Mouse (Mus musculus) hindbrain, embryonic 14.5 days (tissue): ENCODE results near the gene Gm28042. TPM values are rescaled to one million over a fixed set of nuclear protein-coding genes. Genes with fewer than 3 reads are reported as not detected.
A peak's percentile ranks its signal among the peaks of the same experiment; 100 is the strongest.

Source experiments
- ATAC-seq: fragments of 200-750 bp; cut with Nextera tagmentation; 2 replicates; pipeline ENCODE4 v1.8.0; 2017; ENCODE audit warnings: moderate number of reproducible peaks, mild to moderate bottlenecking, moderate TSS enrichment, moderate library complexity; ENCODE audit not compliant: low FRiP score
- DNase-seq: peaks from one replicate; pipeline ENCODE4 v3.0.0-alpha.2; 2015; ENCODE audit warnings: low spot score
- H3K27ac ChIP-seq: fragments of 300-500 bp; sonication (generic); 2 replicates; pipeline ENCODE4 v1.5.1; 2014; ENCODE audit warnings: mild to moderate bottlenecking, moderate library complexity
- H3K27me3 ChIP-seq: fragments of 300-500 bp; sonication (generic); 2 replicates; pipeline ENCODE4 v1.6.1; 2014; ENCODE audit warnings: mild to moderate bottlenecking, low read length, mixed read lengths; ENCODE audit not compliant: control insufficient read depth, insufficient read depth
- H3K36me3 ChIP-seq: fragments of 300-500 bp; sonication (generic); replicated peaks from 2 replicates; pipeline ENCODE4 v1.6.1; 2014; ENCODE audit not compliant: control insufficient read depth, insufficient read depth
- H3K4me1 ChIP-seq: fragments of 300-500 bp; sonication (generic); replicated peaks from 2 replicates; pipeline ENCODE4 v1.6.1; 2014; ENCODE audit warnings: antibody characterized with exemption, low read length, mixed read lengths; ENCODE audit not compliant: control insufficient read depth, insufficient read depth
- H3K4me2 ChIP-seq: fragments of 300-500 bp; sonication (generic); replicated peaks from 2 replicates; pipeline ENCODE4 v1.6.1; 2014; ENCODE audit warnings: mild to moderate bottlenecking, moderate library complexity
- H3K4me3 ChIP-seq: fragments of 300-500 bp; sonication (generic); replicated peaks from 2 replicates; pipeline ENCODE4 v1.5.1; 2014; ENCODE audit warnings: mild to moderate bottlenecking, low read length
- H3K9ac ChIP-seq: fragments of 300-500 bp; sonication (generic); 2 replicates; pipeline ENCODE4 v1.6.1; 2014
- H3K9me3 ChIP-seq: fragments of 300-500 bp; sonication (generic); 2 replicates; pipeline ENCODE4 v1.6.1; 2016; ENCODE audit warnings: low read length; ENCODE audit not compliant: control insufficient read depth
- WGBS: fragments of 180-500 bp; shearing (Covaris S2); extraction: QIAGEN DNeasy Blood & Tissue Kit; methylation state at CpG from one replicate; pipeline ENCODE4 v1.1.7; 2014; 5-methylcytosine and 5-hydroxymethylcytosine counted together
- polyA plus RNA-seq: library from polyadenylated mRNA; unstranded; fragments of >200 nt; fragmentation: Nextera tagmentation; extraction: Ambion mirVana; gene quantifications from 2 replicates; pipeline ENCODE4 v1.2.1, GENCODE M21; 2014

Gene Gm28042
- polyA plus RNA-seq, 1 experiment from 2014 or later: 4.0 TPM

GRCm38 (mm10) chr2:120064639-120065038, 37.3 kb downstream of the Gm28042 start:
- Histone ChIP-seq H3K4me2 (no peak overlapping the region), H3K9ac (no peak overlapping the region), H3K27me3 (no peaks in the 10 kb centered on the region), H3K36me3 (no peaks in the 10 kb centered on the region), H3K4me1 (no peaks in the 10 kb centered on the region), H3K4me3 (no peak overlapping the region), H3K9me3 (no peaks in the 10 kb centered on the region), H3K27ac (no peak overlapping the region)
- ATAC-seq (no peak), DNase-seq (no peak)
- WGBS: 83% methylated on average over 6 of the region's 6 CpGs

GRCm38 (mm10) chr2:120065243-120065642, 38.0 kb downstream of the Gm28042 start:
- 97% methylated on average over 10 of the region's 10 CpGs for WGBS
- no peaks in the 10 kb centered on the region for H3K9me3 ChIP-seq
- no peak overlapping the region for H3K4me2 ChIP-seq
- H3K4me1 ChIP-seq: no peaks in the 10 kb centered on the region
- H3K4me3 ChIP-seq: no peak overlapping the region
- no peaks in the 10 kb centered on the region for H3K36me3 ChIP-seq
- no peaks in the 10 kb centered on the region for H3K27me3 ChIP-seq
- H3K27ac ChIP-seq: no peak overlapping the region
- H3K9ac ChIP-seq: no peak overlapping the region
- DNase-seq: no peak
- ATAC-seq: no peak

- no peak overlapping the region for H3K27ac ChIP-seq
- no peak overlapping the region for H3K9ac ChIP-seq
- 84% methylated on average over 3 of the region's 3 CpGs for WGBS
- no peak for ATAC-seq
- DNase-seq: no peak
- H3K4me1 ChIP-seq: no peaks in the 10 kb centered on the region
- no peak overlapping the region for H3K4me2 ChIP-seq
- H3K27me3 ChIP-seq: no peaks in the 10 kb centered on the region
- H3K4me3 ChIP-seq: no peak overlapping the region
- no peaks in the 10 kb centered on the region for H3K36me3 ChIP-seq
- H3K9me3 ChIP-seq: no peaks in the 10 kb centered on the region
Observed at GRCm38 (mm10) chr2:120066224-120066623, 38.9 kb downstream of the Gm28042 start.

- Histone ChIP-seq H3K27me3 (no peaks in the 10 kb centered on the region; the same call in 1 of the 2 replicates), H3K4me2 (no peak overlapping the region), H3K4me1 (no peaks in the 10 kb centered on the region), H3K9ac (no peak overlapping the region), H3K27ac (no peak overlapping the region), H3K4me3 (no peak overlapping the region), H3K36me3 (no peaks in the 10 kb centered on the region), H3K9me3 (no peaks in the 10 kb centered on the region)
- WGBS: 40% methylated on average over 16 of the region's 16 CpGs
- peak; percentile 44; the same call in 1 of the 2 replicates for ATAC-seq
- no peak for DNase-seq
Observed at GRCm38 (mm10) chr2:120068555-120069465, 41.5 kb downstream of the Gm28042 start.

GRCm38 (mm10) chr2:120069466-120069990, 42.2 kb downstream of the Gm28042 start:
- no peaks in the 10 kb centered on the region for H3K4me1 ChIP-seq
- no peak overlapping the region for H3K4me2 ChIP-seq
- WGBS: 68% methylated on average over 8 of the region's 8 CpGs
- H3K27ac ChIP-seq: no peak overlapping the region
- no peak overlapping the region for H3K9ac ChIP-seq
- H3K4me3 ChIP-seq: no peak overlapping the region
- ATAC-seq (no peak), DNase-seq (no peak)
- peaks cover 2% of the 10 kb centered on the region for H3K27me3 ChIP-seq
- H3K36me3 ChIP-seq: no peaks in the 10 kb centered on the region
- H3K9me3 ChIP-seq: no peaks in the 10 kb centered on the region

GRCm38 (mm10) chr2:120074096-120074495, 46.8 kb downstream of the Gm28042 start:
- H3K4me1 ChIP-seq: no peaks in the 10 kb centered on the region
- ATAC-seq: no peak
- H3K4me3 ChIP-seq: no peak overlapping the region
- no peaks in the 10 kb centered on the region for H3K9me3 ChIP-seq
- DNase-seq: no peak
- H3K27me3 ChIP-seq: peaks cover 32% of the 10 kb centered on the region
- H3K4me2 ChIP-seq: no peak overlapping the region
- no peak overlapping the region for H3K27ac ChIP-seq
- H3K36me3 ChIP-seq: no peaks in the 10 kb centered on the region
- WGBS: 96% methylated on average over 4 of the region's 4 CpGs
- no peak overlapping the region for H3K9ac ChIP-seq

GRCm38 (mm10) chr2:120076076-120076705, 48.9 kb downstream of the Gm28042 start:
- ATAC-seq: peak; percentile 62; the same call in 1 of the 2 replicates
- Histone ChIP-seq H3K4me3 (peak overlapping the region; percentile 34), H3K9ac (peak overlapping the region; percentile 35), H3K36me3 (no peaks in the 10 kb centered on the region), H3K27me3 (peaks cover 32% of the 10 kb centered on the region), H3K4me1 (no peaks in the 10 kb centered on the region), H3K9me3 (no peaks in the 10 kb centered on the region), H3K27ac (no peak overlapping the region), H3K4me2 (peak overlapping the region; percentile 62)
- 2% methylated on average over 36 of the region's 36 CpGs for WGBS
- peak; percentile 53 for DNase-seq

- Histone ChIP-seq H3K36me3 (no peaks in the 10 kb centered on the region), H3K9me3 (no peaks in the 10 kb centered on the region), H3K4me3 (no peak overlapping the region), H3K4me1 (no peaks in the 10 kb centered on the region), H3K4me2 (no peak overlapping the region), H3K27me3 (peaks cover 2% of the 10 kb centered on the region), H3K9ac (no peak overlapping the region), H3K27ac (no peak overlapping the region)
- 65% methylated on average over 2 of the region's 2 CpGs for WGBS
- ATAC-seq (no peak), DNase-seq (no peak)
Observed at GRCm38 (mm10) chr2:120082416-120082815, 55.1 kb downstream of the Gm28042 start.

- H3K4me1 ChIP-seq: no peaks in the 10 kb centered on the region
- no peaks in the 10 kb centered on the region for H3K27me3 ChIP-seq
- DNase-seq (no peak), ATAC-seq (no peak)
- no peaks in the 10 kb centered on the region for H3K9me3 ChIP-seq
- 0 out of 2 replicates have a peak, but pooled peaks cover 2% of the 10 kb centered on the region for H3K36me3 ChIP-seq
- WGBS: 85% methylated on average over 14 of the region's 14 CpGs
- H3K4me2 ChIP-seq: no peak overlapping the region
- no peak overlapping the region for H3K27ac ChIP-seq
- H3K4me3 ChIP-seq: no peak overlapping the region
- H3K9ac ChIP-seq: no peak overlapping the region
Observed at GRCm38 (mm10) chr2:120084593-120085361, 57.5 kb downstream of the Gm28042 start.
